Mouse (Mus musculus) urinary bladder, postnatal 10 days (tissue): ENCODE data around the gene Cldn7.
"Not testable (repeated sequence)": the region's sequence is repeated elsewhere in the genome, so short reads cannot be mapped to it uniquely, and the experiment has no call there.

Experiments used
- DNase-seq: peaks from one replicate; pipeline ENCODE4 v3.0.0; 2022; ENCODE audit warnings: low spot score

The Cldn7 gene

DNA sequence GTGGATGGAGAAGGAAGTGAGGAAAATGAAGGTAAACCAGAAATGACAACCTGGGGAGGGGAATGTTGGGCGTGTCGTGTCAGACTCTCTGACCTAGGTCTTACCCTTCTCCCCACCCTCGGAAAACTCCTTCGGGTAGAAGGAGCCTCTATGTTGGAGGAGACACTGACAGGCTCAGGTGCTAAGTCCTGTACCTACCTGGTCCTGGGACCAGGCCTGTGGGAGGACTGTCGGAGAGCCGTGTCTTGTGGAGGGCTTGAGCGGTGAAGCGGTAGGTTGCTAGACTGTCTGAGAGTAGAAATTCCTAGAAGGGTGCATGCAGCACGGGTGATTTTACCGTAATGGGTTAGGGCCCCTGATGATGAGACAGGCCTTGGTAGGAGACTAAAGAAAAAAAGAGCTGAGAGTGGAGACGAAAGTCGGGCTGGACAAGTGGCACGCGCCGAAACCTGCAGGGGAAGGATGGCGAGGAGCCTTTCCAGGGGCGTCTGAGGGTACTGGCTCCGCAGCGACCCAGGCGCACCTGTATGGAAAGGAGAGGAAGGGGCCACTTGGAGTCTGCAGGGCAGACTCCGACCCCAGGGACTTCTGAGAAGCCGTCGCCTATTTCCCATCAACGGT, at the start of gene Cldn7:
Cldn7 (plus strand) TSS at position 130 of the 621 bp plus-strand sequence.
- DNase-seq, result no peak

DNA sequence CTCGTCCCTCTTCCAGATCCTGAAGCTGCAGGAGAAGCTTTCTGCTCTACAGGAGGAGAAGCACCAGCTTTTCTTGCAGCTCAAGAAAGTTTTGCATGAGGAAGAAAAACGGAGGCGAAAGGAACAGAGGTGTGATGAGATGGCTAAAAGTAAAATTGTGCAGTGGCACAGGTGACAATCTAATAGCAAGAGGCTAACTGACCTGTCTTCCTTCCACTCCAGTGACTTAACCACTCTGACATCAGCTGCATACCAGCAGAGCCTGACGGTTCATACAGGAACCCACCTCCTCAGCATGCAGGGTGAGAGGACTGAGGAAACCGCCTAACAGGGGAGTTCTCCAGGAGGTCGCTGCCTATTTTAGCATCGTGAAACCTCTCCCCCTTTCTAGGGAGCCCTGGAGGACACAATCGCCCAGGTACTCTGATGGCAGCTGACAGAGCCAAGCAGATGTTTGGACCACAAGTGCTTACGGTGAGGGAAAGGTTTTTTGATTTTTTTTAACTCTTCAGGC, 49.6 kb upstream of the Cldn7 start:
- DNase-seq, result no peak

DNA sequence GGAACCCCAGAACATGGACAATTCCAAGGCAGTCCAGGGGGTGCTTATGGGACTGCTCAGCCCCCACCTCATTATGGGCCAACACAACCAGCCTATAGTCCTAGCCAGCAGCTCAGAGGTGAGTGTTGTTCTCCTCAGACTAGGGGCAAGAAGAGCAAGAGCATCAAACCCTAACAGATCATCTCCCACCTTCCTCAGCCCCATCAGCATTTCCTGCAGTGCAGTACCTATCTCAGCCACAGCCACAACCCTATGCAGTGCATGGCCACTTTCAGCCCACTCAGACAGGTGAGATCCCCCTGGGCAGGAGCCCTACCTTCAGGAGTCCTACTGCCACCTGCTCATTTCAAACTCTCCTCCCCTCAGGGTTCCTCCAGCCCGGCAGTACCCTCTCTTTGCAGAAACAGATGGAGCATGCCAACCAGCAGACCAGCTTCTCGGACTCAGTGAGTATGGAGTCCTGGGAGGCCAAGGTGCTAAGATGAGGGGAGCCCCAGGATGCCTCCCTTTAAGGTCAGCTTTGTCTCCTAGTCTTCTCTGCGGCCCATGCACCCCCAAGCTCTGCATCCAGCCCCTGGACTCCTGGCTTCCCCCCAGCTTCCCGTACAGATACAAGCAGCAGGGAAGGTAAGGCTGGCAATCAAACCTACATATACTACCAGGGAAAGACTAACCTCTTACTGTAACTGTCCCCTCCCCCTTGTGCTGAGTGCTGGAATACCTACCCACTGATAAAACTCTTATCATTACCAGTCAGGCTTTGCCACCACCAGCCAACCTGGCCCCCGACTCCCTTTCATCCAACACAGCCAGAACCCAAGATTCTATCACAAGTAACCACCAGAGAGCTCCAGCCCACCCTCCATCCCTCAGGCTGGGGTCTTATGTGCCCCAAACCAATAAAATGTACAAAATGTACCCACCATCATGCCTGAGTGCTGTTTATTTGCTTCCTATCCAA, 48.6 kb upstream of the Cldn7 start:
- no peak for DNase-seq

DNA sequence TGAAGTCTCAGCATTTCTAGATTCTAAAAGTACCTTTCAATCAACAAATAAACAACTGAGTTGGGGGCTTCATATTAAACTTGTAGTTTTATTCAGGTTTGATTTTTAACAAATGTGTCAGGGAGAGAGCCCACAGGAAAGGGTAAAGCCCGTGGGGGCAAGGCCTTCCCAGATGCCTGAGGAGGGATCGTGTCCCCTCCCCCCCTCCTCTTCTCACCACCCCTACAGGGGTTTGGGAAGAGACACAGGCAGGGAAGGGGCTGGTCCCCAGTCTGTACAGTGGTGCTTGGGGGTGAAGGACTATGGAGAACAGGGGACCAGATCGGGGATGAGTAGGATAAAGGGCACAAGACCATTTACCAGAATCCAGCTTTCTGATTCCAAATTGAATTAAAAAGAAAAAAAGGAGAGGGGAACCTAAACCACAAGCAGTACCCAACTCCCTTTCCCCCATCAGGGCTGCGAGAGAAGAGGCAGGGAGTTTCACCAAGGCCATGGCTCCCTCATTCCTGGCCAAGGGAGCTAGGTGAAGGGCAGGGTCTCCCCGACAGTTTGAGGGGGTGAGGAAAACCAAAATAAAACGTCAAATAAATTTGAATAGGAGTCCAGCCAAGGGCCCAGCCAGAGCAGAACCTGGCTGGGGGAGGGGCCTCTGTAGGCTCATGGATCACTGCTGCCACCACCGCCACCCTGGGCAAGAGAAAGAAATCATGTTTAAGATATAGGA, 47.8 kb upstream of the Cldn7 start:
- not testable (repeated sequence) for DNase-seq

DNA sequence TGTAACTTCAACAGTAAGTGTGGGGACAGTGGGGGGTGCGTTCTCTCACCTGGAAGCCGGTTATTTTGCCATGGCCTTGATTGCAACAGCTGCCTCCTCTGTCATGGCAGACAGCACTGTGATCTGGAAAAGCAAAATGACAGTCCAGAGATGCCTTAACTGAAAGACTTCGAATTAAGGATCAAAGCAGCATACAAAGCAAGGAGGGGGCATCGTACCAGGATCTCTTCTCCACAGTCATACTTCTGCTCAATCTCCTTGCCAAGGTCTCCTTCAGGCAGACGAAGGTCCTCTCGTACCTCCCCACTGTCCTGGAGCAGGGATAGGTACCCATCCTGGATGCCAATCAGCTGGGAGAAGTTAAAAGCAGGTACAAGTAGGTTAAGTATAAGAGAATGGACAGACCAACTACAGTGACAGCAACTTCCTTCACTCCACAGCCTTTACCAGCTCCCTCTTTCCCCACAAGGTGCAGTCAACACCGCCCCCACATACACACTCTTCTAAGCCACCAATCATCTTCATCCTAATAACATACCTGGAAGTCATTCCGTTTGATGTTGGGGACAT, 47.1 kb upstream of the Cldn7 start:
- no peak for DNase-seq

DNA sequence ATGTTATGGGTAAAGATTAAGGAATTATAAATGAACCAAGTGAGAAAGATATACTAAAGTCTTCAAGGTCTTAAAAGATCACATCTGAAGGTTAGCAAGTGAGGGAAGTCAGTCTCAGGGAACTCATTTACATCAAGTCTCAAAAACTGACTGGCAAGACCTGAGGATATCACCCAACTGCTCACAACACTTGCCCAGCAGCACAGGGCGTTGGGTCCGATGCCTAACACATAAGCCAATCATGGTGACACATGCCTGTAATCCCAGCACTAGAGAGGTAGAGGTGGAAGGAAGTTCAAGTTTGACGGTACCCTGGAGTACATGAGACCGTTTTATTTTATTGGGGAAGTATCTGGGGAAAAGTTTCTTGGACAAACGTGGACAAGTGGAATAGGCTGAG, 46.5 kb upstream of the Cldn7 start:
- DNase-seq, result no peak

DNA sequence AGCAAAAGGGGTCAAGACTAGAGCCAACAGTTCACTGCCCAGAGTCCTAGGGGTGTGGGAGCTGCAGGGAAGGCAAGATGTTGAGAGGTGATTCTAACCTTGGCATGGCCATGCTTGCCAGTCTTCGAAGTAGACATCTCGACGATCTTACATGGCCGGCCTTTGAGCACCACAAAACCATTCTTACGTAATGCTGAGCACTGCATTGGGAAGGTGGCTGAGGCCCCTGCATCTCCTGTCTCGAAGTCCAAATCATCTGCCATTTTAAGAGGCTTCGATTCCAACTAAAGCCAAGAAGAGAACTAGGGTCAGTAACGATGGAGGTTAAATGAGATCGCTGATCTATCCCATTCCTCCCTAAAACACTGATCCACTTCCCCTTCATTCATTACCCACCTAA, 45.5 kb upstream of the Cldn7 start:
- DNase-seq, result no peak

DNA sequence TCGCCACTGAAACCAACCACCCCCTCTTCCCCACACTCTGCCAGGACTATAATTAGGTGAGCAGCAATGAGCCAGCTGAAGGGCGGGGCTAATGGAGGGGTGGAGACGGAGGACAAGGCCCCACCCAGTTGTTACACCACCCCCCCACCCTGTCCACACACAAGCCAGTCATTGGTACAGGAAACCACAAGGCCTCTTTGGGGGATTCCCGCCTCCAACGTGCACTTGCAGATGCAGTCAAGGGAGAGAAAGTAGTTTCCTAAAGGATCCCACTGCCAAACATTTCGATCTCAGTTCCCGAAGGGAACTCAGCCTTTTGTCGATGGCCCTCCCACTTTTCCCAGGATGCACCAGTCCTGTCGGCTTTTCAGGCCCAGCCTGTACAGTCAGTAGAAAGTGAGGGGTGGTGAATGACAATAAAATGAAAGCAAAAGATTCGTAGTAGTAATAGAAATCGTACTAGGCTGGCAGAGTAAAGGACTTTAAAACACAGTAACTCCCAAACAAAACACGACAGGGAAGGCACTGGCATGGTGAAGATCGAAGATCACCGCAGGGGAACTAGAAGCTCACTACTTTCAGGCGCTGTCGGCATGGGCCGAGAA, 44.8 kb upstream of the Cldn7 start:
- no peak for DNase-seq

DNA sequence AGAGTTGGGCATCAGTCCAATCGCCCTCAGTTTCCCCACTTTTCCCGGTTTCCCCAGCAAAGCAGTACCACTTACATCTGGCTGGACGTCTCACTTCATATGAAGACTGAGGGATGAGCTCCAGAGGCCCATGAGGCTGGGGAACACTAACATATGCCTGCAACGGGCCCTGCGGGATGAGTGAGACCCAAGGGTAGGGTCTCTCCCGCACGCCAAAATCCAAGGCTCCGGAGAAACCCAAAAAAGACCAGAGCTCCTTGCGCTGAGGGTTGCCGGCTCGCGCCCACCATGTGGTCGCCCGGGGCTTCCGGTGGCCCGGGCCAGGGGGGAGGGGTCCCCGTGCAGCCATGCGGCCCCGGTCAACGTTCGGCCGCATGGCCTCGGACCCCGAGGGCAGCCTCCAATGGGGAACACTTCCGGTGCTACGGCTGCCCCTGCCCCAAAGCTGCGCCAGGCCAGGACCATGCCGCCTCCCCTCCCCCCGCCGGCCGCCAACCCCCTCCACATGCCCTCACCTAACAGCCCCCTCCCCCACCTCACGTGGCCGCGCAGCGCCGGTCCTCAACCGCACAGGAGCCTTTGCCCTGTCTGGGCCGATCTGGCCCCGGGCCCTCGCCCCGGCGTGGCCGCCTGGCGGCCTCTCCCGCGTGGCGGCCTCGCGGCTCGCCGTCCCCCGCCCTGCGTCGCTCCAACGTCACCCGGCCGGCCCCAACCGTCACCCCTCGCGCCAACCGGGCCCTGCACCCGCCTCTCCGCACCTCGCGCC, 44.1 kb upstream of the Cldn7 start:
- DNase-seq, result no peak

DNA sequence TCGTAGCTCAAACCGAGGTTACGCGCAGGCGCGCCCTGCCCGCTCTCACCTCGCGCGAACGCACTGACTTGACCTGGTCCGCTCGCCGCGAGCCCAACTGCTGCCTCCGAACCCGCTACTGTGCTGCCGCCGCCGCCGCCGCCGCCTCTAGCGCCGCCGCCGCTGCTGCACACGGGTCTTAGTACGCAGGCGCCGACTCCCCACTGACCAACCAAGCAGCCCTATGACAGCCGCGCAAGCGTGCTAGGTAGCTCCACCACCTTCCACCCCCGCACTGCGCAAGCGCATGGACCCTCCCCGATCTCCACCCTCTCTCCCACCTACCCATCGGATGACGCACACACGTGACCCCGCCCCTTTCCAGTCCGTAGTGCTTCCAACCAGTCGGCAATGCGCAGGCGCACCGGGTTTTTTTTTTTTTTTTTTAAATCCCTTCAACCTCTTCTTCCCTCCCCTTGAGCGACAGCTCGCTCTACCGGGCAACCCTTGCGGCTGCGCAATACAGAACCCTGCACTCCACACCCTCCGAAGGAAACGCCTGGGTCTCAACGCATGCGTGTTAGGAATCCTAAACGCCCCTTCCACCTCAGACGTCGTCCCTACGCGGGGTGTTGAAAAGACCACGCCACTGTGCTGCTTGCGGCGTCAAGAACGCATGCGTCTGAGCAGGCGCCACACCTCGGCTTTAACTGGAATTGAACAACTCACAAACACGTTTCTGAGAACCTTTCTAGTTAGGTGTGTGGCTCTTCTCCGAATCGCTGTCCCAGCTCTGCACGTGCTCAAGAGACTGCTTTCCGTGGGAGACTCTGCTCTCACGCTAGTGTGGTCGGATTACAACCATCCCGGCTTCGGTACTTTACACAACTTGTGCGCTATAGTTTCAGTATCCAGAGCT, 43.2 kb upstream of the Cldn7 start, which contains the start of gene Eif5a:
Eif5a (minus strand) TSS at position 845 of the 898 bp plus-strand sequence.
- DNase-seq, result peak; percentile 100

DNA sequence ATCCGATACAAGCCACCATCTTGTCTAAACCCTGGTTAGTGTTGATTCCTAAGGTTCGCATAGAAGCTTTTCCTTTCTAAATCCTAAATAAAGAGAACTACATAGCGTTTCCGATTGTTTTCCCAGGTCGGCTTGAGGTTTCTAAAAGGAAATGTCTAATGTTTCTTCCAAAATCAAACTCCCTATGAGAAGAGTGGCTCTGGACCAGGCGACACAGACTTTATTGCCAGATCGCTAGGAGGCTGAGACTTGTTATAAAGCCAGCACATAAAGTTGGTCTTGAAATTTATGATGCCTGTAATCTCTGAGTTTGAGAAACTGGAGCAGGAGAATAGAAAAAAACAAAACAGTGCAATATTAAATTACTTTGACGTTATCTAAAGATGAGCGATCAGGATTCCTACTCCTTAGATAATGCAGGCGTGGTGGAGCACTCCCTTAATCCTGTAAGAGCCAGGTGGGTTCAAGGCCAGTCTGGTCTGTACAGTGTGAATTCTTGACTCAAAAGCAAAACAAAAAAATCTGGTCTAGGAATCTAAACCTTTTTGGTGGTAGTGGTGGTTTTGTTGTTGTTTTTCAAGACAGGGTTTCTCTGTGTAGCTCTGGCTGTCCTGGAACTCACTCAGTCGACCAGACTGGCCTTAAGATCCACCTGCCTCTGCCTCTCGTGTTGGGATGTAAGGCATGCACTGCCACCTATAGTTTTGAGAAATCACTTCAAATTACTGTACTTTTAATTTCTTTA, 42.4 kb upstream of the Cldn7 start:
- no peak for DNase-seq

DNA sequence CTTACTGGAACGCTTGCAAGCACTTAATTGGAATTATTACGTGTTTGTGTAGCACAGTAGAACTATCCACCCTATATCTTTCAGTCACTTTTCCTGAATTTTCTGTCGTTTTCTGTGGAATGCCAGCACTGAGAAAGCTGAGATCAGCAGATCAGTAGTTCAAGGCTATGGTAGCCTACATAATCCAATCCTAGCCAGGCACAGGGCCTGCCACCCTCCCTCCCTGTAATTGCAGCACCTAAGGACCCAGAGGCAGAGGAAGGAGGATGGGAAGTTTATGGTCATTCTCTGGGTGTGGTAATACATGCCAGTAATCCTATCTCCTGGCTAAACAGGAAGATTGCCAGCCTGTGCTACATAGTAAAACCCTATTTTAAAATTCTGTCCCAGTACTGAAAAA, 41.8 kb upstream of the Cldn7 start:
- no peak for DNase-seq

DNA sequence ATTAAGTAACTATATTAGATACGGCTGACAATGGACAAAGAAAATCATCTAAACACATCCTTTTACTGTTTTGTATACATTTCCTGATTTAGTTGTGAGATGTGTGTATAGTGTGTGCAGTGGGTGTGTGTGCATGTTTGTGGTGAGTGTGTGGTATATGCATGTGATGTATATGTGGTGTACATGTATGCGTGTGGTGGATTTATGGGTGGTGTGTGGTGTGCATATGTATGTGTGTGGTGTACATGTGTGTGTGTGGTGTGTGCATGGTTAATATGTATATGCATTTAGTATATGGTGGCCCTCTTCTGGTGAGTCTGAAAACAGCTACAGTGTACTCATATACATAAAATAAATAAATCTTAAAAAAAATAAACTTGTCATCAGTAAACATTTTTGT, 37.1 kb upstream of the Cldn7 start:
- DNase-seq, result no peak

DNA sequence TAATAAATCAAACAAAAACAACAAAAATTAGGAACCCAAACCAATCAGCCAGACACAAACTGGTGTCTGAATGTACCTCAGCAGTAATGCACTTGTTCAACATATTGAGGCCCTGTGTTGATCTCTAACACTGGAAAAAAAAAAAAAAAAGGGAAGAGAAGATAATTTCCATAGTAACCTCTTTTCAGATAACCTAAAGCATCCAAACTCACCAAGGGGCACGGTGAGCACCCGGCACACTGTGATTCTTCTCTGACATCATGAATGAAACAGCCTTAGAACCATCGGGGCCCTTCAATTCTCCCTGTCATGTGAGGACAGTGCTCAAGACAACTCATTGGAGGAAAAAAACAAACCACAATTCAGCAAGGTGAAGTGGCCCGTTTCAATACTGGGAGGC, 34.9 kb upstream of the Cldn7 start:
- no peak for DNase-seq

DNA sequence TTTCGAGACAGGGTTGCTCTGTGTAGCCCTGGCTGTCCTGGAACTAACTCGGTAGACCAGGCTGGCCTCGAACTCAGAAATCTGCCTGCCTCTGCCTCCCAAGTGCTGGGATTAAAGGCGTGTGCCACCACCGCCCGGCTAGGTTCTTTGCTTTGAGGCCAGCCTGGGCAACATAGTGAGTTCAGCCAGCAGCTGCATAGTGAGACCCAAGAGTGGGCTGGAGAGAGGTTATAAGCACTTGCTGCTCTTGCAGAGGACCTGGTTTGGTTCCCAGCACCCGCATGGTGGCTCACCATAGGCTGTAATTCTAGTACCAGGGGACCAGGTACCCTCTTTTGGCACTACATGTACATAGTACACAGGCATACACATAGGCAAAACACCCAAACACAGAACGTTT, 34.4 kb upstream of the Cldn7 start:
- not testable (repeated sequence) for DNase-seq

DNA sequence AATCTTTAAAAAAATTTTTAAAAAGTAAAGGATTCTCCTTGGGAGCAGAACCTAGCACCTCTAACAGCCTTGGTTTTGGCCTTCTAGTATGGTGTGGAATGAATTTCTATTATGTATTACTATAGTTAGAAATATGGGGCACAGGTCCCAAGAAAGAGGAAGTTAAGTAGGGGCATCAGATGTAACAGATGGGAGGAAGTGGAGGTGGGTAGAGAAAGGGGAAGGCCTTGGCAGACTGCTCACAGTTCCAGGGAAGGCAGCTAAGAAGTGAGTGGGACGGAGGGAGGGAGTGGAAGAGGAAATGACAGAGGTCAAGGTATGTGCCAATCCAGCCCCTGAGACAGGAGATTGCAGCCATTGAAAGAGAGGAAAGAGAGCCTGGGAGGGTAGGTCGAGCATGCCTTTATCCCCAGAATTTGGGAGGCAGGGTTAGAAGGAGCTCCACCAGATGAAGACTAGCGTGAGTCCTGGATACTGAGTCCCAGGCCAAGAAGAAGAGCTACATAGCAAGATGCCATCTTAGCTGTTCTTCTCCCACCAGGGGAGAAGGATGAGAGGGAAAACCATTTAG, 33.5 kb upstream of the Cldn7 start:
- no peak for DNase-seq

DNA sequence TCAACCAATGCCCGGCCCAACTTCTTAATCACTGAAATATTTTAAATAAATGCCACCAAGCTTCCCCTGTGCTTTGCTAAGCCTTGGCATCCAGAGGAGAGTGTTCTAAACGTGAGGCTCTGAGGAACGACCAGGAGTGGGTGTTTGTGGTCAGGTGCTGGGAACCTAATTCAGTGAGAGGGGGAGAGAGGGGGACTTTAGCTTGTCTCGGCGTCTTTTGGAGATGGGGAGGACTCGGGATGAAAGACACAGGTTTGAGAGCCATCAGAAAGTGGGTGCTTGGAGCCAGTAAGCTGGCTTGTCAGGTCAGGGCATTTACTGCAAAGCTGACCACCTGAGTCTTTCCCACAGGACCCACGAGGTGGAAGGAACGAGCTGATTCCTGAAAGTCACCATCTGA, 32.8 kb upstream of the Cldn7 start:
- no peak for DNase-seq

DNA sequence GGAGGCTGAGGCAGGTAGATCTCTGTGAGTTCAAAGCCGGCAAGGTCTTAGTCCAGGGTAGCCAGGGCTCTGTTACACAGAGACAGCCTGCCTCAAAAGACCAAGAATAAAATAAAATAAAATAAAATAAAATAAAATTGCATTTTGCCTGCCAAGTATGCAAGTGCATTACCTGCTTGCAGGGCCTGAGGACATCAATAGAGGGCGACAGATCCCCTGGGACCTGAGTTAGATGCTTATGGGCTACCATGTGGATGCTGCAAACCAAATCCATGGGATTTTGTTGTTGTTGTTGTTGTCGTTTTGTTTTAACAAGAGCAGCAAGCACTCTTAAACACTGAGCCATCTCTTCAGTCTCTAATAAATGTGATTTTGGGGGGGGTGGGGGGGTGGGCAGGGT, 32.3 kb upstream of the Cldn7 start:
- DNase-seq, result no peak

DNA sequence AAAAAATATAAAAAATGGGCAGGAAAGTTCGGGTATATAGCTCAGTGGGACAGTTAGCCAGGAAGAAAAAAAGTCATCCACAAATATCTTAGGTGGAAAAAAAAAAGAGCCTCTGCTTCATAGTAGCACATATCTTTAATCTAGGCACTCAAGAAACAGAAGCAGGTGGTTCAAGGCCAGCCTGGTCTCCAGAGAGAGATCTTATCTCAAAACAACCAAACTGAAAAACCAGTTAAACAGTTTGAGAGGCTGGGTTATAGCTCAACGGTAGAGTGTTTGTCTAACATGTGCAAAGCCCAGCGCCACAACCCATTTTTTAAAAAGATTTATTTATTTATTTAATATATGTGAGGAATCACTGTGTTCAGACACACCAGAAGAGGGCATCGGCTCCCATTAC, 31.5 kb upstream of the Cldn7 start:
- DNase-seq, result no peak
